Mouse (Mus musculus): ENCODE data around the gene Man1a2. TPM values are rescaled to one million over a fixed set of nuclear protein-coding genes. Genes with fewer than 3 reads are reported as not detected.

Man1a2 gene
- polyA plus RNA-seq, 1 experiment, result 4.9 TPM

- no peaks in the 10 kb centered on the region for H3K79me2 ChIP-seq (ENCODE audit: control insufficient read depth, insufficient read depth)
- no peak overlapping the region for H3K4me2 ChIP-seq (ENCODE audit: low read depth)
- no peak overlapping the region for H3K4me3 ChIP-seq
- H3K36me3 ChIP-seq (ENCODE audit: control insufficient read depth, insufficient read depth), result no peaks in the 10 kb centered on the region
- TF ChIP-seq E2F4 (IDR thresholded peaks at IDR 0.05; ENCODE audit: insufficient read depth), result no peak
- TF ChIP-seq POLR2AphosphoS2 (IDR thresholded peaks at IDR 0.05; ENCODE audit: insufficient read length, low read depth), result no peak
- no peak for TF ChIP-seq MAX (IDR thresholded peaks at IDR 0.05; ENCODE audit: low read depth)
- no peak for TF ChIP-seq USF1 (IDR thresholded peaks at IDR 0.05; ENCODE audit: low read depth)
- TF ChIP-seq REST (IDR thresholded peaks at IDR 0.05; ENCODE audit: insufficient read depth, insufficient read length), result no peak
- TF ChIP-seq POLR2A (IDR thresholded peaks at IDR 0.05; ENCODE audit: insufficient read length, low read depth), result no peak
- no peak for TF ChIP-seq MYOG (IDR thresholded peaks at IDR 0.05; ENCODE audit: control insufficient read depth in 1 of 3, insufficient read depth in 1 of 3, insufficient read length in 2 of 3, low read depth in 2 of 3)
- no peak for TF ChIP-seq CEBPB (IDR thresholded peaks at IDR 0.05; ENCODE audit: insufficient read depth, poor library complexity, severe bottlenecking)
- TF ChIP-seq MYOD1 (IDR thresholded peaks at IDR 0.05; ENCODE audit: control insufficient read depth in 1 of 3, insufficient read length in 2 of 3, low read depth in 2 of 3), result no peak
- TF ChIP-seq SRF (IDR thresholded peaks at IDR 0.05; ENCODE audit: control insufficient read depth, insufficient read length, low read depth), result no peak
- no peaks in the 10 kb centered on the region for H3K27me3 ChIP-seq (ENCODE audit: control insufficient read depth, insufficient read depth, insufficient read length)
- H3ac ChIP-seq (ENCODE audit: control insufficient read depth, insufficient read length), result no peak overlapping the region
Measured at GRCm38 (mm10) chr3:100534394-100534793, 150.9 kb downstream of the Man1a2 start.

- TF ChIP-seq E2F4 (IDR thresholded peaks at IDR 0.05; ENCODE audit: insufficient read depth) (no peak), TCF3 (IDR thresholded peaks at IDR 0.05; ENCODE audit: insufficient read length, low read depth) (no peak), MAX (IDR thresholded peaks at IDR 0.05; ENCODE audit: low read depth) (no peak), MYOD1 (IDR thresholded peaks at IDR 0.05; ENCODE audit: control insufficient read depth in 1 of 3, insufficient read length in 2 of 3, low read depth in 2 of 3) (no peak), USF1 (IDR thresholded peaks at IDR 0.05; ENCODE audit: low read depth) (no peak), REST (IDR thresholded peaks at IDR 0.05; ENCODE audit: insufficient read depth, insufficient read length) (no peak), TCF12 (IDR thresholded peaks at IDR 0.05; ENCODE audit: insufficient read depth, poor library complexity, severe bottlenecking) (no peak), POLR2AphosphoS2 (IDR thresholded peaks at IDR 0.05; ENCODE audit: insufficient read length, low read depth) (no peak), POLR2A (IDR thresholded peaks at IDR 0.05; ENCODE audit: insufficient read length, low read depth) (no peak), SRF (IDR thresholded peaks at IDR 0.05; ENCODE audit: control insufficient read depth, insufficient read length, low read depth) (no peak), MYOG (IDR thresholded peaks at IDR 0.05; ENCODE audit: control insufficient read depth in 1 of 3, insufficient read depth in 1 of 3, insufficient read length in 2 of 3, low read depth in 2 of 3) (no peak), CEBPB (IDR thresholded peaks at IDR 0.05; ENCODE audit: insufficient read depth, poor library complexity, severe bottlenecking) (no peak)
- Histone ChIP-seq H3K79me2 (ENCODE audit: control insufficient read depth, insufficient read depth) (no peaks in the 10 kb centered on the region), H3K36me3 (ENCODE audit: control insufficient read depth, insufficient read depth) (no peaks in the 10 kb centered on the region), H3K4me2 (ENCODE audit: low read depth) (no peak overlapping the region), H3K27me3 (ENCODE audit: control insufficient read depth, insufficient read depth, insufficient read length) (no peaks in the 10 kb centered on the region), H3ac (ENCODE audit: control insufficient read depth, insufficient read length) (no peak overlapping the region), H3K4me3 (no peak overlapping the region)
Measured at GRCm38 (mm10) chr3:100533429-100533828, 151.9 kb downstream of the Man1a2 start.

- no peak overlapping the region for H3K4me3 ChIP-seq
- H3K27me3 ChIP-seq (ENCODE audit: control insufficient read depth, insufficient read depth, insufficient read length), result no peaks in the 10 kb centered on the region
- no peak overlapping the region for H3ac ChIP-seq (ENCODE audit: control insufficient read depth, insufficient read length)
- no peaks in the 10 kb centered on the region for H3K36me3 ChIP-seq (ENCODE audit: control insufficient read depth, insufficient read depth)
- H3K4me2 ChIP-seq (ENCODE audit: low read depth), result no peak overlapping the region
- TF ChIP-seq TCF3 (IDR thresholded peaks at IDR 0.05; ENCODE audit: insufficient read length, low read depth), result no peak
- TF ChIP-seq USF1 (IDR thresholded peaks at IDR 0.05; ENCODE audit: low read depth), result no peak
- TF ChIP-seq CEBPB (IDR thresholded peaks at IDR 0.05; ENCODE audit: insufficient read depth, poor library complexity, severe bottlenecking), result no peak
- TF ChIP-seq REST (IDR thresholded peaks at IDR 0.05; ENCODE audit: insufficient read depth, insufficient read length), result no peak
- no peak for TF ChIP-seq MAX (IDR thresholded peaks at IDR 0.05; ENCODE audit: low read depth)
- TF ChIP-seq TCF12 (IDR thresholded peaks at IDR 0.05; ENCODE audit: insufficient read depth, poor library complexity, severe bottlenecking), result no peak
- no peak for TF ChIP-seq MYOD1 (IDR thresholded peaks at IDR 0.05; ENCODE audit: control insufficient read depth in 1 of 3, insufficient read length in 2 of 3, low read depth in 2 of 3)
- TF ChIP-seq MYOG (IDR thresholded peaks at IDR 0.05; ENCODE audit: control insufficient read depth in 1 of 3, insufficient read depth in 1 of 3, insufficient read length in 2 of 3, low read depth in 2 of 3), result no peak
- no peak for TF ChIP-seq E2F4 (IDR thresholded peaks at IDR 0.05; ENCODE audit: insufficient read depth)
- no peak for TF ChIP-seq POLR2A (IDR thresholded peaks at IDR 0.05; ENCODE audit: insufficient read length, low read depth)
- no peak for TF ChIP-seq POLR2AphosphoS2 (IDR thresholded peaks at IDR 0.05; ENCODE audit: insufficient read length, low read depth)
- no peak for TF ChIP-seq SRF (IDR thresholded peaks at IDR 0.05; ENCODE audit: control insufficient read depth, insufficient read length, low read depth)
- H3K79me2 ChIP-seq (ENCODE audit: control insufficient read depth, insufficient read depth), result no peaks in the 10 kb centered on the region
Measured at GRCm38 (mm10) chr3:100530919-100531318, 154.4 kb downstream of the Man1a2 start.

GRCm38 (mm10) chr3:100530244-100530788, 155.0 kb downstream of the Man1a2 start:
- Histone ChIP-seq H3K4me2 (ENCODE audit: low read depth) (no peak overlapping the region), H3K27me3 (ENCODE audit: control insufficient read depth, insufficient read depth, insufficient read length) (no peaks in the 10 kb centered on the region), H3ac (ENCODE audit: control insufficient read depth, insufficient read length) (no peak overlapping the region), H3K4me3 (no peak overlapping the region), H3K79me2 (ENCODE audit: control insufficient read depth, insufficient read depth) (no peaks in the 10 kb centered on the region), H3K36me3 (ENCODE audit: control insufficient read depth, insufficient read depth) (no peaks in the 10 kb centered on the region)
- TF ChIP-seq USF1 (IDR thresholded peaks at IDR 0.05; ENCODE audit: low read depth) (no peak), CEBPB (IDR thresholded peaks at IDR 0.05; ENCODE audit: insufficient read depth, poor library complexity, severe bottlenecking) (no peak), MYOD1 (IDR thresholded peaks at IDR 0.05; ENCODE audit: control insufficient read depth in 1 of 3, insufficient read length in 2 of 3, low read depth in 2 of 3) (no peak), MAX (IDR thresholded peaks at IDR 0.05; ENCODE audit: low read depth) (no peak), POLR2A (IDR thresholded peaks at IDR 0.05; ENCODE audit: insufficient read length, low read depth) (no peak), MYOG (IDR thresholded peaks at IDR 0.05; ENCODE audit: control insufficient read depth in 1 of 3, insufficient read depth in 1 of 3, insufficient read length in 2 of 3, low read depth in 2 of 3) (no peak), SRF (IDR thresholded peaks at IDR 0.05; ENCODE audit: control insufficient read depth, insufficient read length, low read depth) (no peak), TCF12 (IDR thresholded peaks at IDR 0.05; ENCODE audit: insufficient read depth, poor library complexity, severe bottlenecking) (no peak), REST (IDR thresholded peaks at IDR 0.05; ENCODE audit: insufficient read depth, insufficient read length) (no peak), E2F4 (IDR thresholded peaks at IDR 0.05; ENCODE audit: insufficient read depth) (no peak), POLR2AphosphoS2 (IDR thresholded peaks at IDR 0.05; ENCODE audit: insufficient read length, low read depth) (no peak)
